Mouse (Mus musculus) small intestine, adult 2 months (tissue): ENCODE results near the gene Cabp7. TPM values are rescaled to one million over a fixed set of nuclear protein-coding genes. Genes with fewer than 3 reads are reported as not detected.

ENCODE experiments used
- H3K27ac ChIP-seq: fragments of 200-500 bp; 2 replicates; pipeline ENCODE4 v1.5.1; 2012; ENCODE audit warnings: low read depth, low read length, control low read depth, inconsistent platforms; ENCODE audit not compliant: insufficient read depth
- H3K27me3 ChIP-seq: fragments of 200-500 bp; 2 replicates; pipeline ENCODE4 v1.6.1; 2012; ENCODE audit warnings: mild to moderate bottlenecking, moderate library complexity, low read length, inconsistent platforms; ENCODE audit not compliant: control insufficient read depth, insufficient read depth
- H3K36me3 ChIP-seq: fragments of 200-500 bp; 2 replicates; pipeline ENCODE4 v1.6.1; 2012; ENCODE audit warnings: mild to moderate bottlenecking, low read length, control low read depth, inconsistent platforms; ENCODE audit not compliant: control insufficient read depth, insufficient read depth
- H3K4me1 ChIP-seq: fragments of 200-500 bp; 2 replicates; pipeline ENCODE4 v1.6.1; 2012; ENCODE audit warnings: low read length, inconsistent platforms, mixed read lengths; ENCODE audit not compliant: control insufficient read depth, insufficient read depth, insufficient read length
- H3K4me3 ChIP-seq: fragments of 200-500 bp; 2 replicates; pipeline ENCODE4 v1.5.1; 2012; ENCODE audit warnings: low read depth, mild to moderate bottlenecking, control low read depth, inconsistent platforms, low read length, moderate library complexity
- CTCF ChIP-seq: fragments of 200-500 bp; IDR thresholded peaks from 2 replicates; pipeline ENCODE4 v1.5.1; 2012; ENCODE audit warnings: low read depth, mild to moderate bottlenecking, control low read depth, inconsistent platforms, low read length, moderate library complexity, mixed read lengths; ENCODE audit not compliant: insufficient replicate concordance, insufficient read length; ENCODE audit errors: extremely low read depth
- POLR2A ChIP-seq: fragments of 200-500 bp; IDR thresholded peaks from 2 replicates; pipeline ENCODE4 v1.6.1; 2012; ENCODE audit warnings: low read depth, mild to moderate bottlenecking, control low read depth, inconsistent platforms, low read length, moderate library complexity
- WGBS: fragments of 180-500 bp; shearing (Covaris S2); methylation state at CpG from one replicate; pipeline ENCODE4 v1.1.7; 2018; 5-methylcytosine and 5-hydroxymethylcytosine counted together
- polyA plus RNA-seq: library from polyadenylated mRNA; depleted of rRNA; stranded (reverse); fragments of >200 nt; gene quantifications from 2 replicates; pipeline ENCODE4 v1.2.3, GENCODE M21; 2012

Gene Cabp7
- polyA plus RNA-seq, 1 experiment: not detected

- no peak overlapping the region for H3K27ac ChIP-seq
- no peak overlapping the region for H3K4me3 ChIP-seq
- no peaks in the 10 kb centered on the region for H3K4me1 ChIP-seq
- no peaks in the 10 kb centered on the region for H3K27me3 ChIP-seq
- TF ChIP-seq CTCF (peak; percentile 73; the same call in 1 of the 2 replicates), POLR2A (no peak)
- WGBS: 29% methylated on average over 3 of the region's 3 CpGs
- peaks cover 21% of the 10 kb centered on the region for H3K36me3 ChIP-seq
Measured at GRCm38 (mm10) chr11:4772925-4773324, 26.3 kb upstream of the Cabp7 start.

GRCm38 (mm10) chr11:4771756-4772155 is 25.2 kb upstream of the Cabp7 start:
- no peaks in the 10 kb centered on the region for H3K27me3 ChIP-seq
- no peak overlapping the region for H3K27ac ChIP-seq
- 82% methylated on average over 7 of the region's 7 CpGs for WGBS
- H3K4me3 ChIP-seq: no peak overlapping the region
- peaks cover 21% of the 10 kb centered on the region for H3K36me3 ChIP-seq
- TF ChIP-seq CTCF (no peak), POLR2A (no peak)
- H3K4me1 ChIP-seq: no peaks in the 10 kb centered on the region

- 94% methylated on average over 6 of the region's 6 CpGs for WGBS
- Histone ChIP-seq H3K27ac (no peak overlapping the region), H3K4me1 (no peaks in the 10 kb centered on the region), H3K4me3 (no peak overlapping the region), H3K36me3 (peaks cover 14% of the 10 kb centered on the region), H3K27me3 (no peaks in the 10 kb centered on the region)
- TF ChIP-seq CTCF (no peak), POLR2A (no peak)
Measured at GRCm38 (mm10) chr11:4769881-4770280, 23.3 kb upstream of the Cabp7 start.

- no peak for TF ChIP-seq POLR2A
- no peak for TF ChIP-seq CTCF
- Histone ChIP-seq H3K27ac (no peak overlapping the region), H3K27me3 (no peaks in the 10 kb centered on the region), H3K4me1 (no peaks in the 10 kb centered on the region), H3K36me3 (peaks cover 10% of the 10 kb centered on the region), H3K4me3 (no peak overlapping the region)
- 81% methylated on average over 7 of the region's 7 CpGs for WGBS
Measured at GRCm38 (mm10) chr11:4769293-4769692, 22.7 kb upstream of the Cabp7 start.

- TF ChIP-seq POLR2A (no peak), CTCF (no peak)
- WGBS: 84% methylated on average over 4 of the region's 4 CpGs
- no peak overlapping the region for H3K4me3 ChIP-seq
- no peaks in the 10 kb centered on the region for H3K27me3 ChIP-seq
- H3K27ac ChIP-seq: no peak overlapping the region
- H3K36me3 ChIP-seq: peaks cover 10% of the 10 kb centered on the region
- H3K4me1 ChIP-seq: no peaks in the 10 kb centered on the region
Measured at GRCm38 (mm10) chr11:4768399-4768798, 21.8 kb upstream of the Cabp7 start.

- Histone ChIP-seq H3K27me3 (no peaks in the 10 kb centered on the region), H3K36me3 (0 out of 2 replicates have a peak, but pooled peaks cover 2% of the 10 kb centered on the region), H3K4me3 (no peak overlapping the region), H3K4me1 (no peaks in the 10 kb centered on the region; the same call in 1 of the 2 replicates), H3K27ac (no peak overlapping the region)
- TF ChIP-seq CTCF (no peak), POLR2A (no peak)
- WGBS: 64% methylated on average over 5 of the region's 5 CpGs
Measured at GRCm38 (mm10) chr11:4764476-4764875, 17.9 kb upstream of the Cabp7 start.

GRCm38 (mm10) chr11:4763631-4764030 is 17.1 kb upstream of the Cabp7 start:
- H3K27me3 ChIP-seq: no peaks in the 10 kb centered on the region
- 19% methylated on average over 5 of the region's 5 CpGs for WGBS
- H3K27ac ChIP-seq: no peak overlapping the region
- no peak for TF ChIP-seq POLR2A
- no peak for TF ChIP-seq CTCF
- no peak overlapping the region for H3K4me3 ChIP-seq
- H3K4me1 ChIP-seq: no peaks in the 10 kb centered on the region; the same call in 1 of the 2 replicates
- H3K36me3 ChIP-seq: 0 out of 2 replicates have a peak, but pooled peaks cover 1% of the 10 kb centered on the region
